Mouse (Mus musculus): Measurements from ENCODE around the gene Clhc1.

Gene Clhc1

DNA sequence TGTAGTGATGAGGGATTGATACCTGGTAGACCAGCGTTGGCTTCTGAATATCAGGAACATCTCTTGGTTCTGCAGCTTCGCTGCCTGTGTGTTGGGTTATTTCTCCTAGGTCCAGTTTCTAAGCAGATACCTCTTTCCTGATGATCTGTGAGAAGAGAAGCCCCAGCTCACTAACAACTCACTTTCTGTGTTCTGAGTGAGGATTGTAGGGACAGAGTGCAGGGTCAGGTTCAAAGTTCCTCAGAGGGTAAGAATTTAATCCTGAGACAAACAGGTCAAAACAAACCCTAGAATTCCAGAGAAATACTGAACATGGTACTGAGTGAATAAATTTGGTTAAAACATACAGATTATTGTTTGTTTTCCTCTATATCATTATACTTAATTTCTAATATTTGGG is 15.7 kb downstream of the Clhc1 start:
- DNase-seq = no peak

DNA sequence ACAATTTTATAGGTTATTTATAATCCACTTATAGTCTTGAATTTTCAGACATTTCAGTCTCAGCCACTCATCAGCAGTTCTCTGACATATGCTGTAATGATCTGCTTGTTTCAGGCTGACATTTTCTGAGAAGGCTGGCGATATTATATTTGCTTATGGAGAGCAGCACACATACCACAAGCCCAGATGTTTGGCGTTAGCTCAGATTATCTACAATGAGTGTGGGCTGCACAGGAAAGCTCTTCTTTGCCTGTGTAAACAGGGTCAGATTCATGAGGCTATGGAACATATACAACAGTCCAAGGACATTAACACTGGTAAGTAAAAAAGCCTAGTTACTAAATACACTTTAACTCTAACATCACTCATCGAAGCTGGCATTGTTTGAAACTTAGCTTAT is 23.8 kb downstream of the Clhc1 start:
- no peak for DNase-seq

DNA sequence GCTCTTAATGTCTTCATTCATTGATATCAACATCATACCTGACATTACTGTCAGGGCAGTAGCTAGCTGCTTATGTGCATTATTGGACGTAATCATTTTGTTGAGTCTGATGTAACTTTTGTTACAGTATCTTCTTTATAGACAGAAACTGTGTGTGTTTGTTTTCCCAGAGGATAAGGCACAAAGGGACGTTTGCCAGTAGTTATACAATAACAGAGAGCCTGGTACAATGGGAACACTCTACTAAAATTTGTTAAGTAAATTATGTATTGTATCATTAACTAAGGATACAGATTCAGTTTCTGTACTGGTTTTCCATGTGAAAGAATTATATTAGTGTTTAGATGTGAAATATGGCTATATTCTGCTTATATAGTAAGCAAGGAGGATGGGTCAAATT is 24.9 kb downstream of the Clhc1 start:
- DNase-seq = no peak

DNA sequence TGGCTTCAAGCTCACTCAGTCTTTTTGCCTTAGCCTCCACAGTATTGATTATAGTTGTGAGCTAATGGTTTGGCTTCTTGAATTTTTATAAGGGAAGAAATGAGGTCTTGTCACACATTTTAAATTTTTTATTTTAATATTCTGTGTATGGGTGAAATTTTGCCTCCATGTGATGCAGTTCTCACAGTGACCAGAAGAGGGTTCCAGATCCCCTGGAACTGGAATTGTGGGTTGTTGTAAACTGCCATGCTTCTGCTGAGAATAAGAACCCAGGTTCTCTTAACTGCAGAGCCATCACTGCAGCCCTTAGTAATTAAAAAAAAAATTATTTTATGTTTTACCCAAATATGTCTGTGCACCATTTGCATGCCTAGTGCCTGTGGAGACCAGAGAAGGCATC is 31.9 kb downstream of the Clhc1 start:
- DNase-seq = no peak

DNA sequence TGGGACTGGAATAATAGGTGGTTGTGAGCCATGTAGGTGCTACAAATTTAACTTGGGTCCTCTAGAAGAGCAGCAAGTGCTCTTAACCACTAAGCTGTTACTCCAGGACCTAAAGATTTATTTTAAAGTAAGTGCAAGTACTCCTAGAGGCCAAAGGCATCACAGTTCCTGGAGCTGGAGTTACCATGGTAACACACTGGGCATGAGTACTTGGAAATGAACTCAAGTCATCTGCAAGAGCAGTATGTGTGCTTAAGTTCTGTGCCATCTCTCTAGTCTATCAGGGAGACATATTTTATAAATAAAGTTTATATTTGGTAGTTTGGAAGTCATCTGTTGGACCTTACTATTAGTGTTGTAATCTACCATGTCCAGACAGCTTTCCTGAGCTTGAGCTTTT is 47.5 kb downstream of the Clhc1 start:
- no peak for DNase-seq

DNA sequence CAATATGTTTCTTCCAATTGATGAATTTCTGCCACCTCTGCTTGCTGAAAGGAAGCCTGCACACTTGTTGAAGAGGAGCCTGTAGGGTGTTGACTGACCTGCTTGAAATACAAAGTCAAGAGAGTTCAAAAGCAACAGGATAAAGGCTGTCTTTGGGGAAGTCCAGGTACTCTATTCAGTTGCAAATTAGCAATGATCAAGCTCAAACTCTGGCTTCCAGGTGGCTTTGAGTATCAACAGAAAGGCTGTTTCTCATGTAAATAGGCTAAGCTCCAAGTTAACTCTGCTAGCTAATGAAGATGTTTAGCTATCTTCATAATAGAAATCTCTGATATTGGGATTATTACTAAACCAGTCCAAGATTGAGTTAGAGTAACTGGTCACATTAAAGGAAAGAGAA is 49.4 kb downstream of the Clhc1 start:
- DNase-seq = no peak

DNA sequence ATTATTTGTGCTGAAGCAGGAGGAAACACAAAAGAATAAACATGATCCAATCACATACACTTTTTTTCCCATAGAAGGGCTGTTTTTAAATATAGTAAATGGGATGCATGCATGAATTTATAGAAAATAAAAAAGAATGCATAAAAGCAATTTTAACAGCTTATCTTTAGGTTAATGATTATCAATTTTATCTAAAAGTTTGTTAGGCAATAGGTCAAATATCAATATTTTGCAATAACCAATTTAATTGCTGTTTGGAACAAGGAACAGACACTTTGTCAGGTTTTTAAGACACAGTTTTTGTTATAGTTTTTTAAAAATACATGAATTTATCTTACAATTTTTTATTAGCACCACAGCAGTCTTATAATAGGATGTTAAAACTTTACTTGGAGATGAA is 51.2 kb downstream of the Clhc1 start:
- no peak for DNase-seq

DNA sequence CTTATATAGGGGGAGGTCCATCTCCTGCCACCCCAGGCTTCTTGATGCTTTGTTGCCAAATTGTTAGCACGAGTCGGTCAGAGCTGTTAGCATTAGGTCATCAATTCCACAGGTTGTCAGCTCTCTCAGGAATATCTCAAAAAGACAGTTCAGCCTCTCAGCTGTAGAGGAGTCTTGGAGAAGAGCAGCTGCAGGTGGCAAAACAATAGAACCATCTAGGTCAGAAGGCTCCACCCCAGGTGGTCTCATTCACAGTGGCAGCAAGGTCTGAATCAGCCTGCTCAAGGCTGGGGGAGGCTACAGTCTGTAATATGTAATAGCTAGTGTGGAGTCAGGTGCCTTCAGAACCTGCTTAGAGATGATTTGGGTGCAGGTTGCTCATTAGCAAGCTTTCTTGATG is 55.8 kb downstream of the Clhc1 start:
- no peak for DNase-seq

DNA sequence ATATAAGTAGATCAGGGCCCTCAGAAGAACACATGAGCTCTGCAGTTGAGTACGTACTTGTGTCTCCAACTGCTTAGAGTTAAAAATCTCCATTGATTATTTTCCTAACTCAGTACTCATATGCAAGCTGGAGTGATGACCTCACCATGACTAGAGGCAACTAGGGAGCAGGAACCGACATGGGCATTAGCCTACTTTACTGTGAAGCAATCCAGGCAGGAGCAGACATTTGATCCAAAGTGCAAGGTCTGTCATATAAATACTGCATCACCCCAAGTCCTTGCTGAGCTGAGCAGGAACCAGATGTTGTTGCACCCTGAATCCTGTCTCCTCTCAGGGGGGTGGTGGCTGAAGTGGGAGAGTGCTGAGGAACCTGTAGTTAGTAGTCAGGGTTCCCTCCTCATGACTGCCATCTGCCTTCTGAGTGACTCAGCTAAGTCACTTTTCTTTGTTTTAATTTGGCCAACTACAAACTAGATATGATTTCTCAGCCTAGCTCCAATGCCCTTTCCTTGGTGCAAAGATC is 59.8 kb downstream of the Clhc1 start:
- no peak for DNase-seq

DNA sequence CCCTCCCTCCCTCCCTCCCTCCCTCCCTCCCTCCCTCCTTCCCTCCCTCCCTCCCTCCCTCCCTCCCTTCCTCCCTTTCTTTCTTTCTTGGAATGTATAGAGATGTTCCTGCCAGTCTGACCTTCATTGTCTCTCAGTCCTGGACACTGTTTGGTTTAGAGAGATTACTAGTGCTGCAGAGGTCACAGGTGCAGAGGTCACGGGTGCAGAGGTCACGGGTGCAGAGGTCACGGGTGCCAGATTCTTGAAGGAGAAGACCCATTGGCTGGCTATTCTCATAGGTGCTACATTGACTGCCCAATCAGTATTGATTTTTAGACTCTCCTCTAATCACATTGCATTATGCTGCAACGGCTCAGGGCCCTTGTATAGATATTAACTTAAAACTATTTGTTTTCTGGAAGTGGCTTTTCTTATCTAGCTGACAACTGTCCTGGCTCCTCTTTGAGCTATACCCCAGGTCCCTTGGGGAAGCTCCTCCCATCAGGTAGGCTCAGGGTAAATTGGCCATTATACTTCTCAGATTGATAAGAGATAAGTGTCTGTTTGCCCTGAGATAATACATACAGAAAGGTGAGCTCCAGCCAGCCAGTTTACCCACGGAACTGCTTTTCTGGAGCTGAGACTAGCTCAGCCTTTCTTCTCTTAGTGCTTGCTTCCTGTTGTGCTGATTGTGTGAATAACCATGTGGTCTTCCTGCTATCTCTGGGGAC is 62.2 kb downstream of the Clhc1 start:
- DNase-seq = no peak

DNA sequence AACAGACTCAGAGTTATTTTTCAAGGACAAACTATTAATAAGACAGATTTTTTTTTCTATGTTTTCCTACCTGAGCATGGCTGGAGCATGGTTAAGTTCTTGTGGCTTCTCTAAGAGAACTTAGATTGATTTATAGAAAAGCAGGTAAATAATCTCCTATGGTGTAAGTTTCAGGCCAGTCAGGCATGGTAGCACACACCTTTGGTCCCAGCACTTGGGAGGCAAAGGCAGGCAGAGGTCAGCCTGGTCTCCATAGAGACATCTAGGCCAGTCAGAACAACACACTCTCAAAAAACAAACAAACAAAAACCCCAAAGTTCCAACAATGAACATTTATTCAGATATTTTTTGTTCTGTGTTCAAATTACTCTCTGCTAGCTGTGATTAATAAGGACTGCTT is 64.3 kb downstream of the Clhc1 start:
- no peak for DNase-seq

DNA sequence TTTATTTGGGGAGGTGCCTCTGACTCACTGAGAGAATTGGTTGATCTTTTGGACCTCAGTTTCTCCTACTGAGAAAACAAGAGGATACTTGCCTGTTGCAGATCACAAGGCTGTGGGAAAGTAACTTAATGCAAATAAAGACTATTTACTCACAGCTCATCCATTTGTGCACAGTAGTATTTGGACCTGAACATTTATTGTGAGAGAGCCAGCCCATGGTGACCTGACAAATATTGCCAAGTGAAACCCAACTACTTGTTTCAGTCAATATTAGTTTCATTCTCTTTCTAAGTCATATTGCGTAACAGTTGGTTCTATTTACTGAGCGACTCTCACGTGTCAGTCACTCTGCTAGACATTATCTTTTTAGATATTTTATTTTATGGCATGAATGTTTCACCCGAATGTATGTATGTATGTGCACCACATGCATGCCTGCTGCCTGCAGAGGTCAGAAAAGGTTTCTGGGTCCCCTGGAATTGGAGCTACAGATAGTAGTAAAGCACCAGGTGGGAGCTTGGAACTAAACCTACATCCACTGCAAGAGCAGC is 65.5 kb downstream of the Clhc1 start:
- no peak for DNase-seq

DNA sequence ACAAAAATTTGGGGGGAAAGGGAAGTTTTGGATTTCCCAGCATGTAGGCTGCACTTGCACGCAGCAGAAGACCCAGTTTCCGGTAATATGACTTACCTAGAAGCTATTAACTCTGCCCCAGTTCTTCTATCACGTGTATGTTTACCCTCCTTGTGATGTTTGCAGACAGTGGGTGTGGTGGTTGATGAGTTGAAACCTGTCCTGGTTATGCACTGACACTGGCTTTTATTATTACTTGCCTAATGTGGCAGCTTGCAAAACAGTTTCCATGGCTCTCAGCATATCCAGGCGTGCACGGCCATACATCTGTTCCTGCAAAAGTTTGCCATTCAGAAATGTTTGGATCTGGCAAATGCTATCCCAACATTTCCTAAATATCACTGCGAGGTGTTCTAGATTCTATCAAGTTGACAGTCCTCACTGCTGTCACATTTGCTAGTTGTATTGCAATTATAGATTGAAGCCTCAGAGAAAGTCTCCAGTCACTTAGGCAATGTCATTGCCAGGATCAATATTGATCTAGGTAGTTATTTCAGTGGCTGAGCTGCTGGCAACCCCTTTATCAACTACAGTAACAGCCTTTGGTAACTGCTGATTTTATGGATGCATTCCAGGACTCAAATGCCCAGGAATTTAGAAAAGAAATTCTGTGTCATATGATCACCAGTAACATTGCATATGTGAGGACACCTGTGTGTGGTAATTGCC is 66.6 kb downstream of the Clhc1 start:
- no peak for DNase-seq

DNA sequence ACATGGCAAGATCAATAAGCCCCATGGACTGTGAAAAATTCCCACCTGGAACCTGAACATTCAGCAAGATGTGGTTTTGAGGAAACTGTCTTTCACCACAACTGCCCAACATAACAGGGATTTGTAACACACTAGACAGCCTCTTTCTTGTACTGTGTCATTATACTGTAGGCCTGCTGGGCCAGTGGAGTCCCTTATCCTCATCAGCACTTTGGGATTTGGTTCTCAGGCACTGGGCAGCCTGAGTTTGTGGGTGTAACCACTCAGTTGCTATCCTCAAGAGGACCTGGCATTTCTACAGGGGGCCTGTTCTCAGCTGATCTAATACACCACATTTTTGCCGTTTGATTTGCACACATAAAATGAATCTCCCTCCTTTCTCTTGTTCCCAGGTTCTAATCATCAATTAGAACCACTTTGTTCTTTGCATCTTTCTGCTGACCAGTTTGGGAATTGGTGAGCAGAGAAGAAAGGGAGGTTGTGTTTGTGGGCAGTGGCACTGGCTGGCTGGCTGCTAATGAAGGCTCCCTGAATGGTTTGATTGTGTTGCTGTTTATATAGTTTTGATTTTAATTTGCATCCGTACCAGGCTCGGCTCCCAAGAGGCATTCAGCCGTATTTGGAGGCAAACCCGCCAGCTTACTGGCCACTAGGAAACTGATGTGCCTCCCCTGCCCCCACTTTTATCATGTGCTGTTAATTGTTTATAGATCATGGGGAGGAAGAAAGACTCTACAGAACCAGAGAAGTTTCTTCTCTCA is 74.5 kb downstream of the Clhc1 start:
- no peak for DNase-seq

DNA sequence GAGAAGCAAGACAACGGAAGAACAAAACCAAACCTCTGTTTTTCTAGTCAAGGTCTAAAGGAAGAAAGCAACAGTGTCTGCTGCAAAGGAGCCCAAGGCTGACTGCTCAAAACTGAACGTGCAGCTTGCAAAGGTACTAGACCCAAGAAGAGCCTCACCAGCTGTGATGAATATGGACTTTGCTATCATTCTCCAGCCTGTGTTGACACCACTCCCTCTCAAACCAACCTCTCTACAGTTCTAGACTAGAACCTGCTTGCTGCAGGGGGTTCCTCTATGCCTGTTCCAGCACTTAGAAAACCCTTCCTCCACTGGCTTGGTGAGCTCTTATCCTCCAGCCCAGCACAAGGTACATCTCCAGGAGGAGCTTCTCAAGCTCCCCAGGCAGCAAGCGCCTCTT is 75.6 kb downstream of the Clhc1 start:
- DNase-seq = no peak

DNA sequence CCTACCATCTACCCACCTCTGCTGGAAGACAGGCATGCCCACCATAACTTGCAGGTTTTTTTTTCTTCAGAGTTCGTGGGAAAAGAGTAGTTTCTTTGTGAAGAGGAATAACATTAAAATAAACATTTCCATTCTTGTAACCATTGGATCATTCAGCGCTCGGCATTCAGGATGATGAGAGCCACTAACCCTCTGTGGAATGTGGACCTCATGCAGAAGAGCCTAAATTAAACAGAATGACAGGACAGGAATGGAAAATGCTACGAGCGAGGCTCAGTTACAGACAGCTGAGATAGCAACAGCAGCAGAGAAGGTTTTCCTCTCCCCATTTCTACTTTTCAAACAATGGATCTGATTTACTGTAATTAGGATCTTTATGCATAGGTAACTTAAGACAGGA is 78.8 kb downstream of the Clhc1 start:
- DNase-seq = no peak

DNA sequence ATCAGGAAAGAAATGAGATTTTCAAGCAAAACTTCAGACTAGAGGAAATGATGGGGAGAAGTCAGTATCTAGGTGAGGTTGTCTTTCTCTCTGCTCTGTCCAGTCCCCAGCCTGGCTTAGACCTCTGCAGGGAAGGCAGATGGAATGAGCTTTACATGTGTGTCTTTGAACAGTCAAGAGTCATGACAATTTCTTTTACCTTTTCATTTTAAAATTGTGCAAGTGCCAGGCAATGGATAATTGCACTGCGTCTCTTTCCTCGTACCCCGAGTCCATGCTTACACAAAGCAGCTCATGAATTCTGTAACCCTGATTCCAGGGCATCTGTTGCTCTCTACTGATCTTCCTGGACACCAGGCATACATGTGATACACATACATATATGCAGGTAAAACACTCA is 80.0 kb downstream of the Clhc1 start:
- DNase-seq = no peak

Data from right cerebral cortex, postnatal 14 days (tissue).